Mouse (Mus musculus) myocyte (in vitro differentiated cells): Measurements from ENCODE around the gene Parp6. TPM values are rescaled to one million over a fixed set of nuclear protein-coding genes. Genes with fewer than 3 reads are reported as not detected.
A peak's percentile ranks its signal among the peaks of the same experiment; 100 is the strongest.

Source experiments
- H3K27me3 ChIP-seq: one replicate; pipeline ENCODE4 v1.6.1; 2011; ENCODE audit not compliant: control insufficient read depth, insufficient read depth, insufficient read length
- H3K36me3 ChIP-seq: one replicate; pipeline ENCODE4 v1.6.1; 2011; ENCODE audit not compliant: control insufficient read depth, insufficient read depth
- H3K4me2 ChIP-seq: one replicate; pipeline ENCODE4 v1.6.1; 2011; ENCODE audit warnings: low read depth, control low read depth
- H3K4me3 ChIP-seq: one replicate; pipeline ENCODE4 v1.5.1; 2011; ENCODE audit warnings: mild to moderate bottlenecking, control low read depth, moderate library complexity
- H3K79me2 ChIP-seq: one replicate; pipeline ENCODE4 v1.6.1; 2011; ENCODE audit not compliant: control insufficient read depth, insufficient read depth
- H3ac ChIP-seq: one replicate; pipeline ENCODE4 v1.6.1; 2011; ENCODE audit not compliant: control insufficient read depth, insufficient read length
- CEBPB ChIP-seq: IDR thresholded peaks from 2 replicates; pipeline ENCODE4 v1.6.1; 2011; ENCODE audit warnings: mild to moderate bottlenecking, moderate library complexity; ENCODE audit not compliant: poor library complexity, insufficient read depth, severe bottlenecking
- E2F4 ChIP-seq: IDR thresholded peaks from one replicate; pipeline ENCODE4 v1.6.1; 2011; ENCODE audit warnings: mild to moderate bottlenecking, control low read depth, moderate library complexity; ENCODE audit not compliant: insufficient read depth
- MAX ChIP-seq: IDR thresholded peaks from one replicate; pipeline ENCODE4 v1.6.1; 2011; ENCODE audit warnings: low read depth, mild to moderate bottlenecking, control low read depth
- MYOD1 ChIP-seq, 3 experiments: IDR thresholded peaks; one replicate each; pipeline ENCODE4 v1.6.1; 2011; ENCODE audit warnings: control low read depth in 2 of 3, low read depth in 2 of 3, mild to moderate bottlenecking in 2 of 3, moderate library complexity in 1 of 3; ENCODE audit not compliant: insufficient read length in 2 of 3, control insufficient read depth in 1 of 3
- MYOG ChIP-seq, 3 experiments: IDR thresholded peaks; one replicate each; pipeline ENCODE4 v1.6.1; 2011; ENCODE audit warnings: control low read depth in 2 of 3, low read depth in 2 of 3, mild to moderate bottlenecking in 2 of 3; ENCODE audit not compliant: insufficient read length in 2 of 3, control insufficient read depth in 1 of 3, insufficient read depth in 1 of 3
- POLR2A ChIP-seq: IDR thresholded peaks from one replicate; pipeline ENCODE4 v1.6.1; 2011; ENCODE audit warnings: low read depth, mild to moderate bottlenecking, control low read depth, moderate library complexity; ENCODE audit not compliant: insufficient read length
- POLR2AphosphoS2 ChIP-seq: IDR thresholded peaks from one replicate; pipeline ENCODE4 v1.6.1; 2011; ENCODE audit warnings: low read depth, control low read depth; ENCODE audit not compliant: insufficient read length
- REST ChIP-seq: IDR thresholded peaks from one replicate; pipeline ENCODE4 v1.6.1; 2011; ENCODE audit warnings: mild to moderate bottlenecking, control low read depth, moderate library complexity; ENCODE audit not compliant: insufficient read depth, insufficient read length
- SRF ChIP-seq: IDR thresholded peaks from one replicate; pipeline ENCODE4 v1.6.1; 2011; ENCODE audit warnings: low read depth; ENCODE audit not compliant: control insufficient read depth, insufficient read length
- TCF12 ChIP-seq: IDR thresholded peaks from one replicate; pipeline ENCODE4 v1.6.1; 2011; ENCODE audit warnings: mild to moderate bottlenecking, control low read depth; ENCODE audit not compliant: poor library complexity, insufficient read depth, severe bottlenecking
- TCF3 ChIP-seq: IDR thresholded peaks from one replicate; pipeline ENCODE4 v1.6.1; 2011; ENCODE audit warnings: low read depth, control low read depth; ENCODE audit not compliant: insufficient read length
- USF1 ChIP-seq: IDR thresholded peaks from one replicate; pipeline ENCODE4 v1.6.1; 2011; ENCODE audit warnings: low read depth, mild to moderate bottlenecking, control low read depth, moderate library complexity
- polyA plus RNA-seq: library from polyadenylated mRNA; unstranded; fragments of >200 nt; fragmentation: generic; extraction: Trizol; gene quantifications from one replicate; pipeline ENCODE4 v1.2.1, GENCODE M21; 2012; ENCODE audit warnings: missing spikeins

Parp6 gene
- polyA plus RNA-seq, 1 experiment: 11.4 TPM

DNA sequence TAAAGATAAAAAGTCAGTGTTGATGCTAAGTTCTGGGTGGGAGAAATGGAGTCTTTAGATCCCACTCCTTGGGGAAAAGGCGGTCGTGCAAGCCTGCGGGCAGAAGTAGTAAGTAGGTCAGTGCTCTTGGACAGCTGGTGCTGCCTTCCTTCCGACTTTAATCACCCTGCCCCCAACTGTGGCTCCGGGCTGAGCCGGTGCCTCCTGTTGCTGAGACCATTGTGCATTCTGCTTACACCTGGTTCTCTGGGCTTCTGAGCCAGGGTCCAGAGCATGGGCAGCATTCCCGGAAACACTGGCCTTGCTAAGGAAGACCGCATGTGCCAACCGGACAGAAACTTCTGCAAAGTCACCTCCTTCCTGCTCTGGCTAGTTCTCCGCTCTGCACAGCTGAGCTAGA lies 43.3 kb downstream of the Parp6 start:
- no peak for TF ChIP-seq TCF3
- TF ChIP-seq MYOG (IDR thresholded peaks at IDR 0.05; ENCODE audit: control insufficient read depth in 1 of 3, insufficient read depth in 1 of 3, insufficient read length in 2 of 3, low read depth in 2 of 3): peak in 2 of 3 experiments; percentile 64 to 89
- peak in 2 of 3 experiments; percentile 58 to 86 for TF ChIP-seq MYOD1 (IDR thresholded peaks at IDR 0.05; ENCODE audit: control insufficient read depth in 1 of 3, insufficient read length in 2 of 3, low read depth in 2 of 3)
- TF ChIP-seq CEBPB: no peak
- peak; percentile 39 for TF ChIP-seq POLR2AphosphoS2
- TF ChIP-seq REST: no peak
- TF ChIP-seq POLR2A: no peak
- peak; percentile 26 for TF ChIP-seq SRF
- no peak for TF ChIP-seq MAX
- H3K79me2 ChIP-seq: peaks cover 96% of the 10 kb centered on the region
- H3K4me3 ChIP-seq: peak overlapping the region; percentile 95
- no peaks in the 10 kb centered on the region for H3K27me3 ChIP-seq
- H3K36me3 ChIP-seq: peaks cover 36% of the 10 kb centered on the region
- no peak overlapping the region for H3ac ChIP-seq
- H3K4me2 ChIP-seq: peak overlapping the region; percentile 91

DNA sequence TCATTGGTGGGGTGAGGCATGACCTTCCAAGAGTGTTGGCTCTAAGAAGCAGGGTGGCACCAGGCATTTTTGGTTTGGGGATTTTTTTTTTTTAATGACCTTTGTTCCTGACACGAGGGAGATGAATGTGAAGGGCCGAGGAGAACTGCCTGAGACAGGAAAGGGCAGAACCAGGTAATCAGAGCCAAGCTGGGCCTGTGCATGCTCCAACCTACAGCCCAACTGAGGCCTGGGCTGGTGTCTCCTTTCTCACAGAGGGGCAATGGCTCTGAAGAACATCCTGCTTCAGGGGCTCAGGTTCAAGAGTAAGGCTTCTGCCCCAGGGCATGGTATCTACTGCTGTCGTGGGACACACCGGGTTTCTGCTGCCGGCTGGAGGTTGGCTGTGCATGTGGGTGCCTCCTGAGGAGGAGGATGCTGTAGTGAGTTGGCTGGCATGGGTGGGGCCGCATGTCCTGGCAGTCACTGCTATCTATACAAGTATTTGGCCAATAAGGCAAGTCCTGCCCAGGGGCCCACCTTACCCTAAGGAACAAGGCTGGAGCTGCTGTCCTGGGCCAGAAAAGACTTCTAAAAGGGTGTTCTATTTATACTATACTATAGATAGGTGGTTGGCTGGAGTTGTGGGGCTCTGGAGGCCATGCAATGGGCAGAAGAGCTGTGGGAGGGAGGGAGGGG lies 44.4 kb downstream of the Parp6 start:
- Histone ChIP-seq H3K79me2 (peaks cover 96% of the 10 kb centered on the region), H3K4me3 (peak overlapping the region; percentile 95), H3K4me2 (peak overlapping the region; percentile 91), H3K27me3 (no peaks in the 10 kb centered on the region), H3K36me3 (peaks cover 46% of the 10 kb centered on the region), H3ac (no peak overlapping the region)
- TF ChIP-seq POLR2AphosphoS2 (peak; percentile 51), MYOG (IDR thresholded peaks at IDR 0.05; ENCODE audit: control insufficient read depth in 1 of 3, insufficient read depth in 1 of 3, insufficient read length in 2 of 3, low read depth in 2 of 3) (no peak)

DNA sequence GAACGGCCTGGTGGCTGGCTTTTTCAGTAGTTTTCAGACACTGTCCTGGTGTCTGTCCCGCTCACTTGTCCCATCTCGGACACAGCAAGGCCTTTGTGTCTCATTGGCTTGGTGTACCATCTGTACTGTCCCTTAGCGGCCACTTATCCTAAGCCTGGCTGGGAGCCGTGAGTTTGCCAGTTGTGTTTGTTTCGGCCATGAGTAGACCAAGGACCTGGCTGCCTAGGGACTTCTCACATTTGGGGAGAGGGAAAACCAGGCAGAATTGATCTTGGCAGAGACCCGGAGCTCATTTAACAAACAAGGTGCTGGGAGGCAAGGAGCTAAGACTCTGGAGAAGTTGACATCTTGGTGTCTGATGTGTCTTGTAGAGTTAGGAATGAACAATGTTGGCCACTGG lies 46.1 kb downstream of the Parp6 start:
- no peak for TF ChIP-seq CEBPB
- no peak for TF ChIP-seq TCF12
- no peak for TF ChIP-seq MYOG (IDR thresholded peaks at IDR 0.05; ENCODE audit: control insufficient read depth in 1 of 3, insufficient read depth in 1 of 3, insufficient read length in 2 of 3, low read depth in 2 of 3)
- no peak for TF ChIP-seq MAX
- TF ChIP-seq SRF: no peak
- no peak for TF ChIP-seq USF1
- no peak for TF ChIP-seq MYOD1 (IDR thresholded peaks at IDR 0.05; ENCODE audit: control insufficient read depth in 1 of 3, insufficient read length in 2 of 3, low read depth in 2 of 3)
- H3K79me2 ChIP-seq: peaks cover 95% of the 10 kb centered on the region
- peaks cover 57% of the 10 kb centered on the region for H3K36me3 ChIP-seq
- H3K4me3 ChIP-seq: no peak overlapping the region
- no peaks in the 10 kb centered on the region for H3K27me3 ChIP-seq
- peak overlapping the region; percentile 91 for H3K4me2 ChIP-seq
- H3ac ChIP-seq: no peak overlapping the region

DNA sequence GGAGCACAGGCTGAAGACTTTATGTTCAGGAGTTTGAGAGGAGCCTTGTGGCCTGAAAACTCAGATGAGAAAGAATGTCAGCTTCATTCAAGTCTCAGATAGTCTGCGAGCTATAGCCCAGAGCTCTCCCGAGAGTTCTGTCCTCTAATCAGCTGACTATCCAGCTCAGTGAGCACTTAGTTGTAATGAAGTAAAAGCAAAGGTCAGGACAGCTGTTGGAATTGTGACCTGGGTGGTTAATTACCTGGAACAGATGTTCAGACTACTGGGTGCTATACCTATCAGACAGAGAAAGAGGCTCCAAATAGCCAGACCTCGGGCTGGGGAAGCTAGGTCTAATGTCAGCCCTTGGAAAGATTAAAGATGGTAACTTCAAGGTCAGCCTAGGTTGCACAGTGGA lies 46.9 kb downstream of the Parp6 start:
- peaks cover 94% of the 10 kb centered on the region for H3K79me2 ChIP-seq
- TF ChIP-seq E2F4 (no peak), CEBPB (no peak), USF1 (no peak), REST (no peak), POLR2AphosphoS2 (no peak)
- no peak overlapping the region for H3ac ChIP-seq
- peak overlapping the region; percentile 91 for H3K4me2 ChIP-seq
- H3K36me3 ChIP-seq: peaks cover 62% of the 10 kb centered on the region
- H3K4me3 ChIP-seq: no peak overlapping the region
- H3K27me3 ChIP-seq: no peaks in the 10 kb centered on the region

DNA sequence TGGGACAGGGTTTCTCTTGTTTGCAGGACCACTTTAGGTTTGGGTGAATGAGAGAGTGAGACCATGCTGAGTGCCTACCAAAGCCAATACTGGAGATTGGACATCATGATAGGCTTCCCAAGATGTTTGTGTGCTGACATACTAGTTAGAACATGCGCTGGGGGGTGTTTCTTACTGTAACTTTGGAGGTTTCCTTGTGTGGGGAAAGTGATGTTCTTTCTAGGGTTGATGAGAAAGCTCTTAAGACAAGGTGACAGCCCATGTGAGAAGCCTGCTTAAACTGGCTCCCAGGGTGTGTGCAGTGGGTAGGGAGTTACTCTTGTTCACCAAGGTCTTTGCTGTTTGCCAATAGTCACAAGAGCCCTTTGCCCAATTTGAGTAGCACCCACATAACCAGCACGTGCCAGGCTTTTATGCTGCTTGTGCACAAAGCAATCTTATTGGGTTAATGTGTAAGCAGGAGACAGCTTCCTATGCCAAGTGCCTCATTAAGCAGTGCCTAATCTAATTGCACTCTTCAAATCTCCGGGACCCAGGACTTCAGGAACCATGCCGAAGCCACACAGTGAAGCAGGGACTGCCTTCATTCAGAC lies 47.7 kb downstream of the Parp6 start:
- Histone ChIP-seq H3K4me2 (peak overlapping the region; percentile 91), H3K36me3 (peaks cover 68% of the 10 kb centered on the region), H3ac (no peak overlapping the region), H3K79me2 (peaks cover 86% of the 10 kb centered on the region), H3K4me3 (no peak overlapping the region), H3K27me3 (no peaks in the 10 kb centered on the region)
- TF ChIP-seq CEBPB: no peak
- no peak for TF ChIP-seq POLR2AphosphoS2
- no peak for TF ChIP-seq USF1
- no peak for TF ChIP-seq MYOD1 (IDR thresholded peaks at IDR 0.05; ENCODE audit: control insufficient read depth in 1 of 3, insufficient read length in 2 of 3, low read depth in 2 of 3)
- no peak for TF ChIP-seq E2F4
- no peak for TF ChIP-seq TCF12
